Mouse (Mus musculus) urinary bladder, adult 18-20 months (tissue): ENCODE results near the gene Nxph4.
A peak's percentile ranks its signal among the peaks of the same experiment; 100 is the strongest.

Source experiments
- DNase-seq, 2 experiments: peaks; one replicate each; pipeline ENCODE4 v3.0.0; 2022; ENCODE audit warnings: low spot score in 2 of 2, mixed read lengths in 2 of 2

The Nxph4 gene

DNA sequence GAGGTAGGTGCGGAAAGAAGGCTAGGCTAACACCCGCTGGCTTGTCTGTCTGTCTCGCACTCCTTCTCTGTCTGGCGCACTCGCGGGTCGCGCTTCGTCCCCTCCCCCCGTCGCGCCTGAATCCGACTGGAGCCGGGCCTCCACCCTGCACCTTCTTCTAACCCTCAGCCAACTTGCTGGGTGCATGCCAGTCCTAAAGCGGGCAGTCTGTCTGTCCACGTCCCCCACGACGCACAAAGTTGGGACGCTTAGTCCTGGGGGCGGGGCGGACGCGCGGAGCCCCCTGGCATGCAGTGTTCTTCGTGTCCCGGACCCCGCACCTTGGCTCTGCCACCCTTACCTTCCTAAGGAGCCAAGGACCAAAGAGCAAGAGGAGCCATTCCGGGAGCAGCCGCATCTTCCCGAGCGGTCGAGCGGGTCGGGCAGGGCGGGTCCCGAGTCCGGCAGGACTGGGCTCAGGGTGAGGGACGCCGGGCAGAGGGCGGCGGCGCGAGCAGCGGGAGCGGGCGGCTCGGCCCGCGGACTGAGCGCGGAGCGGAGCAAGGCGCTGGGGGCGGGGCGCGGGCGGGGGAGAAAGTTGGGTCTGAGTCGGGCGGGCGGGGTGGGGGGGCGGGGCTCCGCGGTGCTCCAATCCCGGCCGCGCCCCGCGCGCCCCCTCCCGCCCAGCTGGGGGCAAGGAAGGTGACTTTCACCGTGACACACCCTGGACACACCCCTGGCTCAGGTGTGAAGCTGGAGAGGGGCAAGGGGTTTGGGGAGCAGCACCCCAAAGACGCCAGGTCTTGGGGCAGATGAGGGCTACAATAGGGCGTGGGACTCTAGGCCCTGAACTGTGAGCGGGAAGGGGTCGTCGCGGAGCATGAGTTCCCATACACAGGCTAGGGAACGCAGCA lies at the start of gene Nxph4:
TSS of gene Nxph4 (minus strand) at position 524 of the 893 bp plus-strand sequence.
- DNase-seq = no peak

GRCm38 (mm10) chr10:127583649-127584048 lies 49.3 kb upstream of the Nxph4 start:
- DNase-seq = peak in 1 of 2 experiments; percentile 87

GRCm38 (mm10) chr10:127581291-127581690 lies 46.9 kb upstream of the Nxph4 start:
- no peak for DNase-seq

GRCm38 (mm10) chr10:127577982-127578381 lies 43.6 kb upstream of the Nxph4 start:
- no peak for DNase-seq

GRCm38 (mm10) chr10:127577156-127577555 lies 42.8 kb upstream of the Nxph4 start:
- no peak for DNase-seq

DNA sequence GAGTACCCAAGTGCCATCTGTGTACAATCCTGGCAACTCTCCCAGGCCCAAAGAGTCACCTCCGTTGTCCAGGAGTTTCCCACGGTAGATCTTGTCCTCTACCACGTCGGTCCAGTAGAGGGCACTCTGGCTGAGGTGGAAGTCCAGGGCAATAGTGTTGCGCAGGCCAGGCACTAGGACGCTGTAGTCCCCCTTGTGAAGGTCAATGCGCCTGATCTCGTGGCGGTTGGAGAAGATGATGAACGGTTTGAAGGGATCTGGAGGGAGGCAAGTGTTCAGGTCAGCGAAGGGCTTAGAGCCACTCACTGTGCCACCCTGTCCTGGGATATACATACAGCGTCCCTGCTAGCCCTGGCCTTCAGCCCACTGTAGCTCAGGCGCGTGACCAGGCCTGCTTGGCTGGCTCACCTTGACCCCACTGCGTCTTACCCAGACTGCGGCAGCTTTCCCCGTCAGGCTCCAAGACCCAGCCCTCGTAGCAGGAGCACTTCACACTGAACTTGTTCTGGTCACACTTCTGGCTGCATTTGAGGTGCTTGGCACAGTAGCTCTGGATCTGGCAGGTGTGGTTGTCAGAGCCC lies 42.1 kb upstream of the Nxph4 start:
- DNase-seq = peak; percentile 63 to 72

GRCm38 (mm10) chr10:127575741-127576140 lies 41.4 kb upstream of the Nxph4 start:
- DNase-seq = no peak

GRCm38 (mm10) chr10:127572281-127572680 lies 37.9 kb upstream of the Nxph4 start:
- DNase-seq = no peak

- DNase-seq = no peak
Measured at GRCm38 (mm10) chr10:127570937-127571641, 36.7 kb upstream of the Nxph4 start.

DNA sequence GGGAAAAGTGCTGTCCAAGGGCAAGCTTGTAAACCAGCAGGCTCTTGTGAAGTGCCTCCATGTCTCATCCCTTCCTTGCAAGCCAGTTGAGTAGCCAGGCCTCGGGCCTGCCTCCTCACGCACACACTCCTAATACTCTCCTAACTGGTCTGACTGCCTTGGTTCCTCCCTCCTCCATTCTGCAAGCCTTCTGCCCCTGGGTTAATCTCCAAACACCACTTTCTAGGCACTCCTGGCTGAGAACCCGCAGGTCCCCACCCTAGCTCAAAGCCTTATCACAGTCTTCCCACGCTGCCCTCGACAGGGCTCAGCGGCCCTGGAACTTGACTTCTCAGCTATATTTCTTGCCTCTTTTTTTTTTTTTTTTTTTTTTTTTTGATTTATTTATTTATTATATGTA lies 36.0 kb upstream of the Nxph4 start:
- DNase-seq = peak in 1 of 2 experiments; percentile 65

DNA sequence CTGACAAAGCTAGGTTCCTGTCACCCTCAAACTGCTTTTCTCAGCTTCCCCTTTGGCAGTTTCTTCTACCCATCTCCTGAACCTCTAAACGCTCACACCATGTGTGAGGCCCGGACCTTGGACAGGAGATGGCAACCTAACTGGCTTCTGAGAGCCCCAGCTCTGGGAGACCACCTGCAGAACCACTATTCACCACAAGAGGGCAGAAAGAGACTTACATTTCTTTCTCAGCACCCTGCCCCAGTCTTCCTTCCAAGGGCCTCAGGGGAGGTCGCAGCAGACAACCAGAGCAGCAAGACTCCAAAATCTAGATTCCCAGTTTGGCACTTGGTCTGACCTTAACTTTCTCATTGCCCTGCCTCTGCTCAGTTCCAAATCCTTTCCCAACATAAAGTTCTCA lies 35.1 kb upstream of the Nxph4 start:
- peak in 1 of 2 experiments; percentile 53 for DNase-seq

DNA sequence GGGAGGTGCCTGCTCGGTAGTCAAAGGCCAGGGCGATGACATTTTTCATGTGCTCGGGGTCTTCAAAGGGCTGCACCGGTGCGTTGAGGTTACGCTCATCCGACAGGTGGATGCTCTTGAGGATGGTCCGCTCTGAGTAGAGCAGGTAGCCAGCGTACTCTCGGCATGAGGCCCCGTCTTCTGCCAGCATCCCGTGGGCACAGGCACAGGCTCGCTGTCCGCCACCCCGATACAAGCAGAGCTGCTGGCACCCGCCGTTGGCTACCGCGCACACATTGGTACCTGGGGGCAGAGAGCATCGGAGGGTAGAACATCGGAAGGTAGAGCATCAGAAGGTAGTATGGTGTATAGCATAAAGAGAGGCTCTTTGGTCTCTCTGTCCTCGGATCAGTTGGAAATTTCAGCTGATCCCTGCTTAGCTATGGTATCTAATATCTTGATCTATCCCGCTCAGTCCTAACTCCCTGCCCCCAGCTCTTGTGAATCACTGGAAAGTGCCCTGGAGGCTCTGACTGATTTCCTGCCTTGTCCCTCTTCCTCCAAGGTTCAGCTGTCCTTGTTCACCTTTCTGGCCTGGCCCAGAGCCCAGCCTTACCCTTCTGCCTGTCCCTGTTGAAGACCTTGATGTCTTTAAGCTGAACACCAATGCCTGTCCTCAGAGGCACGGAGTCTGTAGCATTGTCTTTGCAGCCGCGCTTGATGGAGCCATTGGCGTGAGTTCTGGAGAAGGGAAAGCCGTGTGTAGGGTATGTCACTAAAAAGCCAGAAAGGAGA lies 32.4 kb upstream of the Nxph4 start:
- DNase-seq = no peak

DNA sequence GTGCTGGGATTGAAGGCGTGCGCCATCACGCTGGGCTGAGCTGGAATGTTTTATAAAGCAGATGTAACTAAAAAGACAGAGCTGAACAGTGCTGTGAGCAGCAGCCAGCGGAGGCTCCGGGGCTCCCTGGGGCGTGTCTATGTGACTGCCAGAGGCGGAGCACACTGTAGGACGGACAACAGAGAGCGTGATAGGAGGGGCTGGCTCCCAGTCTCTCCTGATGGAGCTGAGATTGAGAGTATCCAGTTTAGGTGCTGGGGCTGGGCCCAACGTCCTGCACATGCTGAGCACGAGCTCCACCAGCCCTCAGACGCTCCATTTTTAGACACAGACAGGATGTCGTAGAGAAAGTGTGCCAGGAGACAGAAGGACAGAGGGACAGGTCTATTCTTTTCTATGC lies 29.9 kb upstream of the Nxph4 start:
- no peak for DNase-seq

DNA sequence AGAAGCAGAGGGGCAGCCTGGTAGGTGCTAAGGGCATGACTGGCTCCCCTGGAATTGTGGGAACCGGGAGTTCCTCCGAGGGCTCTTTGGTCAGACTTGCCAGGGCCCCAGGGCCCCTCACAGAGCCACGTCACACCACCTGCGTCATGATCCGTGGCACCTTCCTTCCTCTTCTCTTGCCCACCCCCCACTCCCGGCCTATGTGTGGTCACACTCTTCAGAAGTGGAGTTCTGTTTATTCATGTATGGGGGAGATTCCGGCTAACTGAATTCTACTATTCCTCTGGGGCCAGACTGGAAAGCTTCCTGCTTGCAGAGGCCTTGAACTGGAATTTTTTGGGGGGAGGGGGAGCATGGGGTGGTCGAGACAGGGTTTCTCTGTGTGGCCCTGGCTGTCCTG lies 29.5 kb upstream of the Nxph4 start:
- DNase-seq = no peak

- no peak for DNase-seq
Measured at GRCm38 (mm10) chr10:127561145-127561544, 26.8 kb upstream of the Nxph4 start.

DNA sequence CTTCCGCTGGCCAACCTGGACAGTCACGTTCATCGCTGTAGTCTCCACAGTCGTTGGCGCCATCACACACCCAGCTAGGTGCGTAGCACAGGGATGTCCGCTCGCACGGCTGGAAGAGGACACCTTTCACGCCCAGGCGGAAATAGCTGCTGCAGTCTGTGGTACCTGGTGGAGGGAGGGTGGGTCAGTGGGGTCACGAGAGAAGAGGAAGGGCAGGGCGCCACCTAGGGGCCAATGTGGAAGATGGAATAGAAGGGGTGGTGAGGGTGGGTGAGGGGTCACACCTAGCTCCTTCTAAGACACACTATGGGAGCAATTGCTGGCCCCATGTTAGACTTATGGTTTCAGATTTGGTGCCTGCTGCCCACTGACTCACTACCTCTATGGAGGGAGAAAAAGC lies 23.0 kb upstream of the Nxph4 start:
- no peak for DNase-seq

GRCm38 (mm10) chr10:127555703-127556102 lies 21.3 kb upstream of the Nxph4 start:
- no peak for DNase-seq

GRCm38 (mm10) chr10:127549892-127550291 lies 15.5 kb upstream of the Nxph4 start:
- DNase-seq = no peak

DNA sequence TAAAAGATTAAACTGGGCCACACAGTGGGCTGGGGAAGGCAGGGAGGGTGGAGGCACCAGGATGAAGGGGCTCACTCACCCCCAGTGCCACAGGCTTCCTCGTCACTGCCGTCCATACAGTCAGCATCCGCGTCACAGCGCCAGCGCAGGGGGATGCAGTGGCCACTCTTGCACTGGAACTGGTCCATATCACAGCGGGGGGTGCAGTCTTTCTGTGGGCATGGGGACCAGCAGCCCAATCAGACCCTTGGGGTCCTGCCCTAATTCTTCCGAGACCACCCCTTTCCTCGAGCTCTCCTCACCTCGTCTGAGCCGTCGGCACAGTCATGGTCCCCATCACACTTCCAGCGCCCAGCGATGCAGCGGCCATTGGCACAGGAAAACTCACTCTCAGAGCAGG lies 13.9 kb upstream of the Nxph4 start:
- DNase-seq = no peak

DNA sequence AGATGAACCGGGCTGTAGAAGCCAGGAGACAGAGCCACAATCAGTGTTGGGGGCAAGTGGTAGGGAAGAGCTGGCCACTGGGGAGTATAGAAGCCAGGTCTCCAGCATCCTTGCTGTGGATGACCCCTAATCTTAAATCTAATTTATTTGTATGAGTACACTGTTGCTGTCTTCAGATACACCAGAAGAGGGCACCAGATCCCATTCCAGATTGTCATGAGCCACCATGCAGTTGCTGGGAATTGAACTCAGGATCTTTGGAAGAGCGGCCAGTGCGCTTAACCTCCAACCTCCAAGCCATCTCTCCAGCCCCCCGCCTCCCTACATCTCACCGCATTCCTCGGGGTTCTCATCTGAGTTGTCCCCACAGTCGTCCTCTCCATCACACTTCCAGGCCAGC lies 12.1 kb upstream of the Nxph4 start:
- no peak for DNase-seq

DNA sequence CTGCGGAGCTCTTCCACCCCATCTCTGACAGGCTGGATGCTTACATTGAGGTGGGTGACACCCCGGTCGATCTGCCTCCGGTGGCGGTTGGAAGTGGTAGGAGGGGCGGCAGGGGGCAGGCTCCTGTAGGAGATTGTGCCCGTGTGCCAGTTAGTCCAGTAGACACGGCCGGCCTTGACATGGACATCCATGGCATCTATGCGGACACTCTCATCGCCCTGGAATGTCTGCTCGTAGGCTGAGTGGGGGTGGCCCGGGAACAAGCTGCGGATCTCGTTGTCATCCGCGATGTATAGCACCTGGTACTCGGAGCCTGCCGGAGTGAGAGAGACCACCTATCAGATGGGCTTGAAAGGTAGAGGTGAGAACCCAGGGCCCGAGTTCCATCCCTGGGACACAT lies 10.0 kb upstream of the Nxph4 start:
- DNase-seq = no peak

DNA sequence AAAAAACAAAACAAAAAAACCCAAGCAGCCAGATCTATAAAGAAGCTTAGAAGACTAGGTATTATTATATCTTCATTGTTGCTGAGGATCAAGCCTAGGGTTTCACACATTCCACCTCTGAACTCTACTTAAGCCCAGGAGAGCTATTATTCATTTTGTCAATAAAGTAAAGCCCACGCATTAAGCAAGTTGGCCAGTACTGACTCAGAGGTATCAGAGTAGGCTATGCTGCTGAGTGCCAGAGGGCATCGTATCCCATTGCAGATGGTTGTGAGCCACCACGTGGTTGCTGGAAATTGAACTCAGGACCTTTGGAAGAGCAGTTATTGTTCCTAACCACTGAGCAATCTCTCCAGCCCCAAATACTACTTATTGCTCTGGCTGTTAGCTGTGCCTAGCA lies 9.6 kb upstream of the Nxph4 start:
- DNase-seq = no peak
